Mouse (Mus musculus): ENCODE results near the gene Dusp2. TPM values are rescaled to one million over a fixed set of nuclear protein-coding genes. Genes with fewer than 3 reads are reported as not detected.
A peak's percentile ranks its signal among the peaks of the same experiment; 100 is the strongest.
"Not testable (repeated sequence)": the region's sequence is repeated elsewhere in the genome, so short reads cannot be mapped to it uniquely, and the experiment has no call there.

Dusp2 gene
- 1 to 10 TPM; 2.4 to 3.3 (median 2.5) TPM for total RNA-seq (2022)

DNA sequence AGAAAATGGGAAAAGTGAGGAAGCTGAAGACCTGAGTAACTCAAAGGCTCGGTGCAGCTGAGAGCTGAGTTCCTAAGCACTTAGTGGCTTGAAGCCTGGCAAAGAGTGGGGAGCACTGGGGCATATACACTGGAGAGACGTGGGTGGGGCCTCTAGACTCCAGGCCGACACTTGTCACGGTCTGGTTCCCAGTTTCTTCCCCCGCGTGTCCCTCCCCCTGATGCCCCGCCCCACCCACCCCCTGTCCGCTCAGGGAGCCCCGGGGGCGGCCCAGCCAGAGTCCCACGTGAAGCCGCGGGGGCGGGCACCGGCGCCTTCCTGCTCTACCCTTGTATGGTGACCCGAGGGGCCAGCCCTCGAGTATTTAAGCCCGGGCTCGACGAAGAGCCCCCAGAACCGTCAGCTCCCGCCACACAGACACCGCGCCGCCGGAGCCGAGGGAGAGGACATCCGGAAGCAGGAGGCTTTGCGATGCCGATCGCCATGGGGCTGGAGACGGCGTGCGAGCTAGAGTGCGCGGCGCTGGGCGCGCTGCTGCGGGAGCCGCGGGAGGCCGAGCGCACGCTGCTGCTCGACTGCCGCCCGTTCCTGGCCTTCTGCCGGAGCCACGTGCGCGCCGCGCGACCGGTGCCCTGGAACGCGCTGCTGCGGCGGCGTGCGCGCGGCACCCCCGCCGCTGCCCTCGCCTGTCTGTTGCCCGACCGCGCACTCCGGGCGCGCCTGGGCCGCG, at the start of gene Dusp2:
Dusp2 (plus strand) TSS at position 393 of the 730 bp plus-strand sequence.
- peak; percentile 38 to 52 for DNase-seq (ENCODE audit: low spot score in 2 of 2)

DNA sequence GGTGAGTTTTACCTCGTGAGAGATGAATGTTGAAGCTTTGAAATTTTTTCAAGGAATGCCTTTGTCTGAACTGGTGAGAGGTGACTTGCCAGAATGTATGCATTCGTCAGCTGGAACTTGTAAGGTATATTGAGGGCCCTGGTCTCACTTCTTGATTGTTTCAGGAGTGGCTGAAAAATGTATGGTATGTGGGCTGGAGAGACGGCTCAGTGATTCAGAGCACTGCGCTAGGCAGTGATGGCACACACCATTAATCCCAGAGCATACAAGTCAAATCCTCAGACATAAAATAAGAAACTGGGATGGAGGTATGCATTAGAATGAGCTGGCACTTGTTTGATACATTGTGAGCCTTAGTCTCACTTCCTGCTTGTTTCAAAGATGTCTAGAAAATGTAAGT, 43.7 kb upstream of the Dusp2 start:
- no peak for DNase-seq (ENCODE audit: low spot score in 2 of 2)

DNA sequence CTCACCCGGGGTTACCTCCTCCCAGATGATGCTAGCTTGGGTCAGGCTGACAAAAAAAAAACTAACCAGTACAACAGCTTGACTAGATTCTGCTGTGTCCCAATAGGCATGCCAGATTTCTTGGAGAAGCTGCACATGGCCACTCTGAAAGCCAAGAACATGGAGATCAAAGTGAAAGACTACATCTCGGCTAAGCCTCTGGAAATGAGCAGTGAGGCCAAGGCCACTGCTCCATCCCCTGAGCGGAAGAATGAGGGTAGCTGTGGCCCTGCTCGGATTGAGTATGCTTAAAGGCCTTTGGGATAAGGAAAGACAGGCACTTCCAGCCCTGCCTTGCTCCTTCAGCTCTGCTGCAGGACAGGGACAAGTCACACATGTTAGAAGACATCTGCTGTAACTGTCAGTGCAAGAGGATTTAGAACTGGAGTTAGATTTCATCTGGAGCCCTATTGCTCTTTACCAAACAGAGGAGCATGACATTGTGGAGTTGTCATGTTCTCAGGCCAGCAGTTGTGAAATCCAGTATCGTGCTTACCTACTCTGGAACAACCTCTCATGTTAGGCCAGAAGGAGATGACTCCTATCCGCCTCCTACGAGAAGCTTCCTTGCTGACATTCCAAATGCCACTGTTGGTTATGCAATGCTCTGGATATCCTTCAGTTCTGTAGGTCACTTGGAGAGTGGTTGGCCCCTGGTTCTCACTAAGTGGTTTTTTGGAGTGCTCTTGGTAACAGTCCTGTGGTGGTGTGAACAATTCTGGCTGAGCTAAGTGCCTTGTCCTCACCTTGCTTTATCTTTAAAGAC, 38.8 kb upstream of the Dusp2 start:
- DNase-seq (ENCODE audit: low spot score in 2 of 2): no peak

DNA sequence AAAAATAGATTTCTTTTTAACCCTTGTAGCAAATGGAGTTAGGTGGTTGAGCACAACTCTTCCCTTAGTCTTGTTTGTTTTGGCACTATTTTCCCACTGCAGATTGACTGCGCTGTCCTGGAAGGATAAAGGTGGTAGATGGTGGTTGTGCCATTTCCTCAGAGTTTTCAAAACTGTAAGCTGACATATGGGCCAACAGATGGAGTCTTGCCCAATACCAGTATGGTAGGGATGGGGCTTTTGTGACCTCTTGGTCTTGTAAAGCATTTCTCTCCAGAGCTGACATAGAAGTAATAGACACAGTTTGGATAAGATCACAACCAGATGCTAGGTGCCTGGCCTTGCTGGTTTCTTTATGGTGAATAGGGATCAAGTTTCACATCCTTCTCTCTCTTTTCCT, 37.9 kb upstream of the Dusp2 start:
- no peak for DNase-seq (ENCODE audit: low spot score in 2 of 2)

DNA sequence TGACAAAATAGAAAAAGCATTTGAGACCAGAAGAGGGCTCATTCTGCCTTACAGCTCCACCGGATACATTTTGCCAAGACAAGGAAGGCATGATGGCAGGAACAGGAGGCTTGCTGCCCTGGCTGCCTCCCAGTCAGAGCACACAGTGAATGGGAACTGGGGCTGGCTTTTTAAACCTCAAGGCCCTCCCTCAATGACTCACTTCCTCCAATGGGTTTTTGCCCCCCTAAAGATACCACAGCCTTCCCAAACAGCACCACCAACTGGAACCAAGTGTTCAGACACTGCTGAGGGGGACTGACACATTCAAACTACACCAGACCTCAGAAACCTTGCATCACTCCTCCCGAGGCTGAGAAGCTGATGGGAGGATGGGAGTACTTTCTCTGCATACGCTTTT, 35.3 kb upstream of the Dusp2 start:
- no peak for DNase-seq (ENCODE audit: low spot score in 2 of 2)

DNA sequence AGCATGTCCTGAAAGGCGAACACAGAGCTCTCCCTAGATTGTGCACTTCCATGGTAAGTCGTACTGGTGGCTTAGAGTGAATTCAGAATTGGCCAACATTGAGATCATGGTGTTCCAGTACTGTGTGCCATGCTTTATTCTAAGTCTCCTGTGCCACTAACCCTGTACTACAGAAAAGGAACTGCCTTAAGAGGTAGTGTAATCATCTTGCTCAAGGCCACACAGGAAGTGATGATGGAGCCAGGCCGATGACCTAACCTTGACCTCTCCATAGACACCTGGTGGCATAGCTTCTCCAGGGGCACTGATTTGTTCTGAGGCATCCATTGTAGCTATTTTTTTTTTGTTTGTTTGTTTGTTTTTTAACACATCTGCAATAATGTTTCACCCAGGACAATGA, 34.1 kb upstream of the Dusp2 start:
- no peak for DNase-seq (ENCODE audit: low spot score in 2 of 2)

DNA sequence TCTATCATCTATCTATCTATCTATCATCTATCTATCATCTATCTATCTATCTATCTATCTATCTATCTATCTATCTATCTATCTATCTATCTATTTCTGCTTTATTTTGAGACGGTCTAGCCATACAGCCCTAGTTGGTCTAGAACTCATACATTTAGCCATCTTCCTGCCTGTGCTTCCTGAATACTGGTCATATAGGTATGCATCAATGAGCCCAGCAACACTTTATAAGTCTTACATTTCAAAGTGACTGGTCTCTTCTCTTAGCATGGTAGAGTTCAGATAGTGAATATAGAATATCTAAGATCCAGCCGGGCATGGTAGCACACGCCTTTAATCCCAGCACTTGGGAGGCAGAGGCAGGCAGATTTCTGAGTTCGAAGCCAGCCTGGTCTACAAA, 31.8 kb upstream of the Dusp2 start:
- not testable (repeated sequence) for DNase-seq (ENCODE audit: low spot score in 2 of 2)

DNA sequence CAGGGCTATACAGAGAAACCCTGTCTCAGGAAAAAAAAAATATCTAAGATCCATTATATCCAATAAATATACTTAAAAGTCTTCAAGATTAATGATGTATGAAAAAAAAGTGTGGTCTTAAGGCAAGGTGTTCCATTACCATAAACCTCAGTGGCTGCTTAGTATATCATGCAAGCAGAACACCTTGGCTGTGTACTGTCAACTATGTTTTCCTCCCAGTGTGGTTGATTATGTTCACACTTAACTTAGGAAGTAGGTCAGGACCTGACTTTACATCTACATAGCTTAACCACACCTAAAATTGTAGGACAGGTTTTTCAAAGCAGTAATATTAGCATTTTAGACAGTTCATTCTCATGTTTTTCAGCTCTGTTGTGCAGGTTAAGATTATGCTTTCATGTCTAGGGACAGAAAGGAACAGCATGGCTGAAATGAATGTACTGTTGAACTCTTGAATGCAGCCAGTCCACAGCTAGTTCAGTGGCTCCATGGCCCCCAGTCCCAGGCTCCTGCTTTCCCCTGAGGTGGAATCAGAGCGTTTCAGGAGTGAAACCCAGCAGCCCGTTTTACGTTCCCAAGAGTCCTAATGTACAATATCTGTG, 31.2 kb upstream of the Dusp2 start:
- DNase-seq (ENCODE audit: low spot score in 2 of 2): no peak

DNA sequence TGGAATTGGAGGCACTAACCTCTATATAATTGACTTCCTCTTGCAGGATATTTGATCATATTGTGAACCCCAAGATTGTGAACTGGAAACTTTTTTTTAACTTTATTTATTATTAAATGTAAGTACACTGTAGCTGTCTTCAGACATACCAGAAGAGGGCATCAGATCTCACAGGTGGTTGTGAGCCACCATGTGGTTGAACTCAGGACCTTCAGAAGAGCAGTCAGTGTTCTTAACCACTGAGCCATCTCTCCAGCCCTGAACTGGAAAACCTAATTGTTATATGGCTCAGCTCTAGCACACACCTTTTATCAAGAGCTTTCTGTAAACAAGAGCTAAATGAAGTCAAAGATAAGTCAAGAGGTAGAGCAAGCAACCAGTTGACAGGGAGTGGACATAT, 29.8 kb upstream of the Dusp2 start:
- DNase-seq (ENCODE audit: low spot score in 2 of 2): no peak

DNA sequence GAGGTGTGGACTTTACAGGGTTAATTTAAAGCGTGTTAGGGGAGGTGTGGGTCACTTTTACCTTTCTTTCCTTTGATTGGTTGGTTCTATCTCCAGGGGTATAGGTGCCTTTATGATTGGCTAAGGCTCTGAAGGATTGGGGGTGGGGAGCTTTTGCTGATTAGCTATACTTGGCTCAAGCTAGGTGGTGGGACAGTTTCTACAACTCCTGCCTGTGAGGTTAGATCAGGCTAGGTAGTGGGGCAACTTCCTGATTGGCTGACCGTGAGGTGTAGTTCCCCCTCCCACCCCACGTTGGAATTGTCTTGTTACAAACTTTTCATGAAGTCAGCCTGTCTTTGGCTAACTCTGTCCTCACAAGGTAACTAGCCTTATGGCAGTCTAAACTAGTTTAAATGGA, 28.8 kb upstream of the Dusp2 start:
- no peak for DNase-seq (ENCODE audit: low spot score in 2 of 2)

DNA sequence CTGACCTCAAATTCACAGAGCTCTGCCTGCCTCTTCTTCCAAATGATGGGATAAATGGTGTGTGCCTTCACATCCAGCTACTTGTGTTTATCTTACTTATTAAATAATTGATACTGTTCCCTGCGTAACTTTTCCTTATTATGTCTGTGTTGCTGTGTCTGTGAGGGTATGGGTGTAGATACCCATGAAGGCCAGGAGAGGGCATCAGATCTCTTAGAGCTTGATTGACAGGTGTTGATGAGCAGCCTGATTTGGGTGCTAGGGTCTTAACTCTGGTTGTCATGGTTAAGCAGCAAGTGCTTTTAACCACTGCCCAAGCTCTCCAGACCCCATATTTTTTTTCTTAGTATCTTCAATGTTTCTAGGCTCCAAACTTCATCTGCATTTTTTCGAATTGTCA, 27.3 kb upstream of the Dusp2 start:
- DNase-seq (ENCODE audit: low spot score in 2 of 2): no peak

DNA sequence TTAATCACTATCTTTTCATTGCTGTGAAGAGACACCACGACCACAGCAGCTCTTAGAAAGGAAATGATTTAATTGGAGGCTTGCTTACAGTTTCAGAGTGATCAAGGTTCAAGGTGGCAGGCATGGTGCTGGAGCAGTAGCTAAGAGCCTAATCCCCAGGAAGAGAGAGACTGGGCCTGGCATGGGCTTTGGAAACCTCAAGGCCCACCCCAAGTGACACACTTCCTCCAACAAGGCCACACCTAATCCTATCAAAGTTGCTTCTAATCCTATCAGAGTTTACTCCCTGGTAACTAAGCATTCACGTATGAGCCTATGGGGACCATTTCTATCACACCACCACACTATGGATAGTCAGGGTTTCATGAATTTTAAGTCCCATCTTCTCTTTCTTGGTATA, 25.7 kb upstream of the Dusp2 start:
- DNase-seq (ENCODE audit: low spot score in 2 of 2): no peak

DNA sequence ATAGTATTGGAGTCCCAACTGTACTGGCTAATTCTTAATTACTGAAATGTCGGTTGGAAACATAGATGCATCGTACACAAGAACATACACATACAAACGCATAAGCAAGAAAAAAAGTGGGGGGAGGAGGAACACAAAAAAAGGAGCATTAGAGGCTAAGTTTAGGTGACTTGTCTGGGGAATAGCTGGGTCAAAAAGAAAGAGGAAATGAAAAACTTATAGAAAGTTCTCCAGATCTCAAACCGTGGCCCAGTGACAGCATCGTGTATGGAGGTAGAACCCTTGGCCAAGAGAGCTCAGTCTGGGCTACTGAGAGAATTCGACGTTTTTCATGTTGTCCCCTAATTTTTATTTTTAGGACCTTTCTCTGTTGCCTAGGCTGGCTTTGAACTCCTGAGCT, 25.3 kb upstream of the Dusp2 start:
- DNase-seq (ENCODE audit: low spot score in 2 of 2): no peak

DNA sequence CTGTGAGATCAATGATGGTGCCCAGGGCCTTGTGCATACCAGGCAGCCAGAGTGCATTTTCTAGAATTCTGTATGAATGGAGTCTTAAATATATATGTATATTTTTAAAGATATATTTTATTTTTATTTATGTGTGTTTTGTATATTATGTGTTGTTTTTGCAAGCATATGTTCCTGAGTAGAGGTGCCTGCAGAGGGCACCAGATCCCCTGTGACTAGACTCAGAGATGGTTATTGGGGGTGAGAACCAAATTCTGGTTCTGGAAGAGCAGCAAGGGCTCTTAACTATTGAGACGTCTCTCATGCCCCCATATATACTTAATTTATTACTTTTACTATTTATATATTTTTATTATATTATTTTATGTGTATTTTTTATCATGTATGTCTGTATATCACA, 24.8 kb upstream of the Dusp2 start:
- no peak for DNase-seq (ENCODE audit: low spot score in 2 of 2)

DNA sequence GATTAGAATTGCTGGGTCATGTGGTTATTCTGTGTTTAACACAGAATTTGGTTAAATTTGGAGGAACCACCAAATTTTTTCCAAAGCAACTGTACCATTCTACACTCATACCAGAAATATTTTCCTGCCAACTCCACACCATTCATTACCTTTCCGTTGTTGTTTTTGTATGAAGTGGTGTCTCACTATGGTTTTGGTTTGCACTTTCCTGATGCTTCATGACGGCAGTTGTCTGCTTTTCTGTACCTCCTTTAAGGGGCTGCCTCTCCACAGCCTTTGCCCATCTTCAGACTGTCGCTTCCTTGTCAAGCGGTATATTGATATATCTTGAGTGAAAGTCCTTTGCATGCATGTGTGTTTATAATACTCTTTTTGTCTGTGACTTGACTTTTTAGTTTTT, 23.2 kb upstream of the Dusp2 start:
- DNase-seq (ENCODE audit: low spot score in 2 of 2): no peak

DNA sequence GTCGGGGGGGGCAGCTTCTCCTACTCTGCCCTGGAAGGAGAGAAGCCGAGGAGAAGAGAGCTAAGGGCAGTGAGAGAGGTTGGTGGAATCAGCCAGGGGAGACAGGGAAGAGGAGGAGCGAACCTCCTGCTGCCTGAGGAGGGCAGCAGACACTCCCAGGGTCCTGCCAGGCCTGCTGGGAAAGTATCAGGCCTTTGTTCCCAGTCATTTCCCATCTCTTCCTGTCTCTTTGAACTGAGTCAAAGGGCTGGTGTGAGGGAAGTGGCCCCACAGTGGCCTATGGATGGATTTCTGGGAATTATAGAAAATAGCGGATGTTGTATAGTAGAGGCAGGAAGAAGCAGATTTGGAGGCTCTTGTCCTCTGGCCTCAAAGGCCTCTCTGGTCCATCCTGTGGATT, 22.1 kb upstream of the Dusp2 start:
- no peak for DNase-seq (ENCODE audit: low spot score in 2 of 2)

DNA sequence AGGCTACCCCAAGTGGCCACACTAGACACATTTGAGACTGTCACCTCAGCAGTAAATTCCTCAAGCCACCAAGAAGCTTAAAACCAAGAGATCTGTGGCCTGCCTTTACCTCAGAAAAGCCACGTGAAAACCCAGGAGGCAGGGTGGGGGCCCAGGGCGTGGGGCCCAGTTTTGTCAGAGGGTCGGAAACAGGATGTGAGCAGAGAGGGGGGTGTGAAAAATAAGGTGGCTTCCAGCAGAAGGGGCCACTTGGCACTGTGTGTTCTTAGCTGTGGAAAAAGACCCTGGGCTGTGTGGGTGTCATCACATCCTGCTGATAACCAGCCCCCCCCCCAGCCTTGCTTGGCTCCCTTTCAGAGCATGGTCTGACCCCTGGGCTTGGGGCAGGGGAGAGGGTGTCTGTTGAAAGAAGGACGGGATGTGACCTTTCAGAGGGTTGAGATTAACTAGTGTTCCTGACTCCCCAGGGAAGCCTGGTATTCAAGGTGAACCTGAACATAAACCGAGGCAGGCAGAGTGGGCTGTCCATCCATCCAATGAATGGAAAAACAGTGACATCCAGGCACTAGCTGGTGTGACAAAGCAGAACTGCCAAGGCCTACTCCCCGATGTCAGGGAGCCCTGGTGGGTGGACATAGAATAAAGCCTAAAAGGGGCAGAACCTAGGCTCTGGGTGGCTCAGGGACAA, 21.3 kb upstream of the Dusp2 start:
- DNase-seq (ENCODE audit: low spot score in 2 of 2): no peak

DNA sequence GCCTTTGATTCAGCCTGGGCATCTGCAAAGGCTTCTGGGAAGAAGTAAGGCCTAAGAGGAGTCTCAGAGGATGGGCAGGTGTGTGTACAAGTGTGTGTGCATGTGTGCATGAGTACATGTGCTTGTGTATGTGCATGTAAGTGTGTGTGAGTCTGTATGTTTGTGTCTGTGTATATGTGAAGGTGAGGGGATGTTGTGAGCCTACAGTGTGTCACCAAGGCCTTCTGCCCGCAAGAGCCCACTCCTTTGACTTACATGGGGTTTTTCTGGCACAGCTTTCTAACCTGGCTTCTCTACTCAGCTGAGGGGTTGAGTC, 20.8 kb upstream of the Dusp2 start:
- DNase-seq (ENCODE audit: low spot score in 2 of 2): no peak

DNA sequence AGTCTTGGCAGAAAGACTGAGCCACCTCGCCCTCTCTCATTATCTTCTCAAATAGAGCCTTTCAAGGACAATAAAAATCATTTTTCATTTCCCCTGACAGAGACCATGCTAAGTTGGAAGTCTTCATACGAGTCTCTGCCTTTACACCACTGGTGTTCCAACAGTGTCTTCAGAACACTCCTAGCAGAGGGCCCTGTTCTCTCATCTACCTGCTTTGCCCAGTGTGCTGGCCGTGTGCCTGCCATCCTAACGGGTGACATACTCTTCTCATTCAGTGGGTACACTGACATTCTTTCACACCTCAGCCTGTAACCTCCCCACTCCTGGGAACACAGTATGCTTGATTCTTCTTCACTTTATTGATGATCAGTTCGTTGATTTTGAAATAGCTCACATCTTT, 19.5 kb upstream of the Dusp2 start:
- no peak for DNase-seq (ENCODE audit: low spot score in 2 of 2)

DNA sequence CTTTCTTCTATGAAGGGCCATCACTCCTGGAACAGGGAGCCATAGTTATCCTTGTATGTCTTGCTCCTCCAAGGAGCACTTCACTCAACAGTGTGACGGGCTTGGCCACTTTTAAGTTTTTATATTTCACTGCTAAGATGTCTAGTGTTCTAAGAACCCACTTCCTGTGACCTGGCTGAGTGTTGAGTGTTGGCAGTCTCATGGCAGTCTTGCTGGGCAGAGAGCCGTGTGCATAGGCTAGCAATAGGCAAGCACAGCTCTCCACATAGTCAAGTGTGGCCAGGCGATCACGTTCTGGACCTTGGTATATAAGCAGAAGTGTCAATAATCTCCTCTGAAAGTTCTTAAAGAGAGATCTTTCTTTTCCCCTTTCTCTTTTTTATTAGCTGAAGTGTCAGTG, 17.8 kb upstream of the Dusp2 start:
- DNase-seq (ENCODE audit: low spot score in 2 of 2): no peak

DNA sequence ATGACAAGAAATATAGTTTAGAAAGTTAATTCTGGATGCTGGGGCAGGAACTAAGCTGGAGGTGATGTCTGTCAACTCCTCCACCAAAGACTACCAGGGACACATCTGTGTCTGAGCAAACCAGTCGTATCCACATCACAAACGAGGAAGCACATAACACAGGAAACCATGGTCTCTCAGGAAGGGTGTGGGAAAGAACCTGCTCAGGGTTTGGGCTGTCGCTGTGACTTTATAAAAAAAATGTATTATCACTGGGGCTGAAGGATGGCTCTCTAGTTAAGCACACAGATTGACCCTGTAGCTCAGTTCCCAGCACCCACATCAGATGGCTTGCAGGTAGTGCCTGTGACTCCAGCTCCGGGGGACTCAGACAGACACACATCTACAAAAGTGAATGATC, 16.9 kb upstream of the Dusp2 start:
- DNase-seq (ENCODE audit: low spot score in 2 of 2): no peak

DNA sequence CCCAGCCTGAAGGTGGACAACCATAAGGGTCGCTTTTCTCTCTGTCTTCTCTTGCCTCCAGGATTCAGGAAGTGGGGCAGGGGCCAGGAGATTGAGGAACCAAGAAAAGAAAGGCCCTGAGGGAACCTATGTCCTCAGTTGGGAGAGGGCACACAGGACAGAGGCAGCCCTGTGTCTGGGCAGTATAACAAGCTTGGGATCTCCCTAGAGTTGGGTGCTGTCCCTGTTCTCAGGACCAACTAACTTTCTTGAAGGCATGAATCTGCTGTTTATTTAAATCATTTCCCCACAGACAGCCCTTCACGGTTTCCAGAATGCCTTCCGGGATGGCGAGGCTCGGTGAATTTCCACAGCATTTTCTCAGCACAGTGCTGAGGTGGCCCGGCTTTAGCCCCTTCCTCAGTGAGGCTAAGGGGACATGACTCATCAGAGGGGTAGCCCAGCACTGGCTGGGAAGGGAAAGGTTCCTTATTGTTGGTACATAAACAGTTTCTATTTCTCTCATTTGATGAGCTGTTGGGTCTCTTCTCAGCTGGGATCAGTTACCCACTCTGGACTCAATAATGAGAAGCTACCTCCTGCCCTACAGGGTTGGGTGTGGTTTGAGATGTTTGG, 13.2 kb upstream of the Dusp2 start:
- no peak for DNase-seq (ENCODE audit: low spot score in 2 of 2)

Measured in left cerebral cortex, adult 8-10 months (tissue).